Mouse (Mus musculus) T-helper 17 cell (primary cell): ENCODE data around the gene Tspan32.

Source experiments
- in situ Hi-C, 2 experiments: fragments of 300-600 bp; cut with MboI, MseI; formaldehyde crosslinking; loops; 1 replicate in 1 of 2; 2 replicates in 1 of 2; pipeline ENCODE4 v1.15.1; 2025; ENCODE audit warnings: high pct_unique_total_duplicates in 2 of 2

Gene Tspan32

DNA sequence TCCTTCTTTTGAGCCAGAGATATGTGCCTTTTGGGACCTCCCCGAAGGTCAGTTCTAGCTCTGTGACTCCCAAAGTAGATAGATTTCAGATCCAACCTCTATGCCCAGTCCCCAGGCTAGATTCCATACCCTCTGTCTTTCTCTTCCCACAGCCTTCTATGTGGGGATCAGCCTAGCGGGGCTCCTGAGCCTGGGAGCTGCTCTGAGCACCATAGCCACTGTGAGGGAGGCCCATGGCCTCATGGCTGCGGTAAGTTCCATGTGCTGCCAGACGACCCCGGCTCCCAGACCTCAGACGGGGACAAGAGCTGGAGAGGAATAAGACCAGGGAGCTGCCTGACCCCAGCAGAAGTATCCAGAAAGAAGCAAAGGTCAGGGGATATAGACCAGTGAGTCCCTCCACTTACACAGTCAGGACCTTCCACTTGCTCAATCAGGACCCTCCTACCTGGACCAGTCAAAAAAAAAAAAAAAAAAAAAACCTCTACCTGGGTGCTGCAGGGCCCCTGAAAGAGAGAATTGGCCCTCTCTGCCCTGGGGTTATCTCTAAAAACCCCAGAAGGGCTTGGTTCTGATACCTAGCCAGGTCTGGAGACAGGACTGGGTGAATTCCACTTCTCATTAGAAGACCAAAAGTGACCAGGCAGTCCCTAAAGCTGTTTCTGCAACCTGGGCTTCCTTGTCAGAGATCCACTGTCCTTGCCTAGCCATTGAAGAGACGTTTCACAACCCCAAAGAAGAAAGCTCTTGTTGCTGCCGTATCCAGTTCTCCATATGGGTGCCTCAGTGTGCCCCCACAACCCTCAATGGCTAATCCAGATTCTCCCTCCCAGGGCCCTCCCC, 2.1 kb downstream of the Tspan32 start:
- in situ Hi-C loops: loop anchor here (5.0 to 10.0 kb wide), 2 partner anchors 60 to 472 kb away; partner anchors contain the start of genes Tssc4 (in 2 of the 2) and Mrpl23 (in 1 of the 2)

DNA sequence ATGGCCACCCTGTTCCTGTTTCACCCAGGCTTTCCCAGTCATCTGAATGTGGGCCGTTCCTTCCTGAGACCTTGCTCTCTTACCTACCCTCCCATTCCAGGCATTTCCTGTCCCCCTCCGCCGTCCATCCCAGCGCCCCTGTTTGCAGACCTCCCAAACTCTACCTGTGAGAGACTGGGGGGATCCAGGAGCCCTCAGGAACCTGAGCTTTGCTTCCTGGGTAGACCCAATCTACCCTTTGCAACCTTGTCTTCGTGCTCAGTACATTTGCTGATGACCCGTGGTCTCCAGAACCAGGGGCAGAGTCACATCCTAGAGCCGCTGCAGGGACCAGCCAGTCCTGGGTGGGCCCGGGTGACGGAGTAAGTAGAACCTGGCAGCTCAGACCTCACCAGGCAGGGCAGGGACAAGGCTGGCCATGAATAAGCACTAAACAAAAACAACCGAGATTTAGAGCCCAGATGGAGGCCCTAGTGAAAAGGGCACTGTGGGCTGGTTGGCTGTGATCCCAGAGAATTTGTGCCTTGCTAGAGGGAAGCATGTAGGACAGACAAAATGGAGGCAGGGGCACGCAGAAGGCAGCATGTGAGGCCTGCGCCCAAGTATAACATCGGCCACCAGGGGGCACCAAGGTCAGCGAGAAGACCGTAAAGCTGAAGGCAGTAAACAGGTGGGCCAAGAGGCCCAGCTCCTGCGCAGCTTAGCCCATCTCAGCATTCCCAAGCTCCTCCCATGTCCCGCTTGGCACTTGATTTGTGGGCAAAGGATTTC, 2.9 kb downstream of the Tspan32 start:
- in situ Hi-C loops: loop anchor here (5.0 to 10.0 kb wide), 2 partner anchors 60 to 473 kb away; partner anchors contain the start of genes Tssc4 (in 2 of the 2) and Mrpl23 (in 1 of the 2)

GRCm38 (mm10) chr7:143008370-143008926, 3.6 kb downstream of the Tspan32 start:
- in situ Hi-C loops: loop anchor here (5.0 to 10.0 kb wide), 2 partner anchors 59 to 474 kb away; partner anchors contain the start of genes Tssc4 (in 2 of the 2) and Mrpl23 (in 1 of the 2)

- in situ Hi-C loops: loop anchor here (5.0 to 10.0 kb wide), 2 partner anchors 58 to 474 kb away; partner anchors contain the start of genes Tssc4 (in 2 of the 2) and Mrpl23 (in 1 of the 2)
Observed at GRCm38 (mm10) chr7:143008996-143009665, 4.3 kb downstream of the Tspan32 start.

- in situ Hi-C loops: loop anchor here (5.0 to 10.0 kb wide), 2 partner anchors 57 to 475 kb away; partner anchors contain the start of genes Tssc4 (in 2 of the 2) and Mrpl23 (in 1 of the 2)
Observed at GRCm38 (mm10) chr7:143009996-143010395, 5.2 kb downstream of the Tspan32 start.

DNA sequence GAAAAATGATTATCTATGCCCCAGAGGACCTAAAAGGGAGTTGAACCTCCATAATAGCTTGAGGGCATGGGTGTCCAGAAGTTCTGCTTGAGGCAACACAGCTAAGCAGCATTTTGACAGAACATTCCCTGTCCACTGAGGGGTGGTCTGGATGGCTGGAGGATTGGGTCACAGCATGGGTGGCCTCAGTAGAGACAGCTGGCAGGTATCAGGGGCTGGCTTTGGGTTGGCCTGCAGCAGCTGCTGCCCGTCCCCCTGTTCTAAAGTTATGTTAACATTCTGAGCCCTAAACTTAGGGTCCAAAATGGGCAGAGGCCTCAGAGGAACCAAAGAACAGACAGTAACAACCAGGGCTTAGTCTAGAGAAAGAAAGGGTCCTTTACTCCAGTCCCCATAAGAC, 6.4 kb downstream of the Tspan32 start:
- in situ Hi-C loops: no loop called here

DNA sequence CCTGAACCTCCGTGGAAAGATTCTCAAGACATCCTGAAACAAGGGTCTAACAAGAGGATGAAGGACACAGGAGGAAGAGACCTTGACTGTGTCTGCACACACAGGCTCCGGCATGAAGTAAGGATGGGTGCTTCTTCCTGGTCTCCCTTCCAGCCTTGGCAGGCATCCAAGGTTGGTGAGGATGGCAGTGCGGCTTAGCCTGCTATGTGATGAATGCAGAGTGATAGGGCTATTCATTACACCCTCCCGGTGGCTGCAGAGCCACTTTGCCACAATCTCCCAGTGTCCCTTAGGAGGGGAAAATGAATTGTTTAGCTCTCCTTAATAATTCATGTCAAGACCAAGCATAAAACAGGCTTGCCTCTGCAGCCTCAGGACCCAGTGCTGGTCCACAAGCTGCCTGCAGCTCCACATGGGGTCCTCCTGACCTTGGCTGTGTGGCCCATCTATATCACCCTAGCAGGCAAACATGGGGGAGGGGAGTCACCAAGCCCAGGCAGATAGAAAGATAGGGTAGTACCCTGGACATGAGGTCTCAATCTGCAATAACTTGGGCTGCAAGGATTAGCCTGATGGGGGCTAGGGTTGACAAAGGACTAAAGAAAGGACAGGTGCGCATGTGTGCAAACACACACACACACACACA, 7.5 kb downstream of the Tspan32 start:
- in situ Hi-C loops: no loop called here

- in situ Hi-C loops: no loop called here
Observed at GRCm38 (mm10) chr7:143013420-143014178, 8.8 kb downstream of the Tspan32 start.

GRCm38 (mm10) chr7:143014862-143015659, 10.2 kb downstream of the Tspan32 start:
- in situ Hi-C loops: no loop called here

GRCm38 (mm10) chr7:143015755-143016423, 11.0 kb downstream of the Tspan32 start:
- in situ Hi-C loops: no loop called here

DNA sequence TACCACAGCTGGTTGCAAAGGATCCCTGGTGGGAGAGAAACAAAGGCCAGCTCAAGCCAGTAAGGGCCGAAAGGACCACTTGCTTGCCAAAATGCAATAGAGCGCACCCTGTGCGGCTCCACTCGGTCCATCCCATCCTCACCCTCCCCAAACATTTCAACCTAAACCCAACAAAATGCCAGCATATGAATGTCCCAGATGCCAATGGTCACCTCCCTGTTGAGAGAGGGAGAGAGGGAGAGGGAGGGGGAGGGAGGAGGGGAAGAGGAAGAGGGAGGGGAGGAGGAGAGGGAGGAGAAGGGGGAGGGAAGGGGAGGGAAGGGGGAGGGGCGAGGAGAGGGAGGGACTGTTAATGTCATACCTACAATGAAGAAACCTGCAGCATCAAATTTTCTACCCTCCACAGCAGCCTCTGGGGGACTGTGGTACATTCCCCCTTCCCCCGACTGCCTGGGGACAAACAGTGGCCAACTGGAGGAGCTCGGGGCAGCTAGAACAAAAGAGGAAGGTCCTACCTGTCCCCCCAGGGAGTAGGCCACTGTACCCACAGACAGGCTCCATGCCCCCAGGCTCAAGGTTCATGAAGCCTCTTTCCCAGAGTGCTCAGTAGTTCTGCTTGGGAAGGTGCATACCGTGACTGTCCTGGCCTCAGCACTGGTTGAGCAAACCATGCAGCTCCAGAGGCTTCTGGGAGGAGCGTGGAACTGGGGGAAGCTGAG, 11.7 kb downstream of the Tspan32 start:
- in situ Hi-C loops: no loop called here

DNA sequence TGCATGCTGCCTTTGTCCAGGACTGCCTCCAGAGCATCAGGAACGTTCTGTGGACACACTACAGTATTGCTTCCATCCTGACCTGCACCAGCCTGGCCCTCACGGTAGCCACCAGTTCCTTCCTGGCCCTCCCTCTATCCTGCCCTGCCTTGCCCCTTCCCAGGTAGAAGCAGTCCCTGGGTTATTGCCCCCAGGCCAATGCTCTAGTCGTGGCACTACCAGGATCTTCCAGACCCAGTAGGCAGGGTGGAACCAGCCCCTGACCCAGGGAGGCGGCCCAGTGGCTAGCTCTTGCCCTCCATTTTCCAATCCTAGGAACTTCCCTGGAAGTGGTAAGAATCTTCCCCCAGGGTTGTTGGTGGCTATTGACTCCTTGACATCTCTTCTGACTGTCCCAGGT, 12.3 kb downstream of the Tspan32 start:
- in situ Hi-C loops: no loop called here

DNA sequence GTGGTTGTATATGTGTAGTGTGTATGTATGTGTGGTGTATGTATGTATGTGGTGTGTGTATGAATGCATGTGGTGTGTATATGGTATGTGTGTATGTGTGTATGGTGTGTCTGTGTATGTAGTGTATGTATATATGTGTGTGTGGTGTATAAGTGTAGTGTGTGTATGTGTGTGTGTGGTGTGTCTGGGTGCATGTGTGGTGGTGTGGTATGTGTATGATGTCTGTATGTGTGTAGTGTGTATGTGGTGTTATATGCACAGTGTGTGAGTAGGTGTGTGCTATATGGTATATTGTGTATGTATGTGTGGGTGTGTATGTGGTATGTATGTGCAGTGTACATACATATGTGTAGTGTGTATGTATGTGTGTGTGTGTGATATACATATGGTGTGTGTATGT, 15.2 kb downstream of the Tspan32 start:
- in situ Hi-C loops: no loop called here

DNA sequence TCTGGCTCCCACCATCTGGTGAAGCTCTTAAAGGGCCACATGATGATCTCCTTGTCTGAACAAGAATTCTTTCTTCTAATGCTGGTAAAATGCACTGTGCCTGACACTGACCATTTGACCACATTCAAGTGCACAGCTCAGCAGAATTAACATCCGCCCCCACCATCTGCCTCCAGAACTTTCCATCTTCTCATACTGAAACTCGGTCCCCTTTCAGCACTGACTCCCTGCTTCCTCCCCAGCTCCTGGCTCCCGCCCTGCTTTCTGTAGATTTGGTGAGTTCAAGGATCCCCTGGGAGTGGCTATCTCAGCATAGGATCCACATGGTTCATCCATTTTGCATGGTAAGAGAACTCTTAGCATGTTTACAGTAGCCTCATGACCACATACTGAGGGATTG, 15.9 kb downstream of the Tspan32 start:
- in situ Hi-C loops: no loop called here

GRCm38 (mm10) chr7:143021356-143022164, 16.7 kb downstream of the Tspan32 start:
- in situ Hi-C loops: no loop called here

GRCm38 (mm10) chr7:143023499-143023898, 18.7 kb downstream of the Tspan32 start:
- in situ Hi-C loops: no loop called here

GRCm38 (mm10) chr7:143024293-143024692, 19.4 kb downstream of the Tspan32 start:
- in situ Hi-C loops: no loop called here
